Mouse (Mus musculus) cerebellum, adult 11-12 months (tissue): ENCODE results near the gene Polr3h.

ENCODE experiments used
- DNase-seq: peaks from one replicate; pipeline ENCODE4 v3.0.0; 2022

Polr3h gene

DNA sequence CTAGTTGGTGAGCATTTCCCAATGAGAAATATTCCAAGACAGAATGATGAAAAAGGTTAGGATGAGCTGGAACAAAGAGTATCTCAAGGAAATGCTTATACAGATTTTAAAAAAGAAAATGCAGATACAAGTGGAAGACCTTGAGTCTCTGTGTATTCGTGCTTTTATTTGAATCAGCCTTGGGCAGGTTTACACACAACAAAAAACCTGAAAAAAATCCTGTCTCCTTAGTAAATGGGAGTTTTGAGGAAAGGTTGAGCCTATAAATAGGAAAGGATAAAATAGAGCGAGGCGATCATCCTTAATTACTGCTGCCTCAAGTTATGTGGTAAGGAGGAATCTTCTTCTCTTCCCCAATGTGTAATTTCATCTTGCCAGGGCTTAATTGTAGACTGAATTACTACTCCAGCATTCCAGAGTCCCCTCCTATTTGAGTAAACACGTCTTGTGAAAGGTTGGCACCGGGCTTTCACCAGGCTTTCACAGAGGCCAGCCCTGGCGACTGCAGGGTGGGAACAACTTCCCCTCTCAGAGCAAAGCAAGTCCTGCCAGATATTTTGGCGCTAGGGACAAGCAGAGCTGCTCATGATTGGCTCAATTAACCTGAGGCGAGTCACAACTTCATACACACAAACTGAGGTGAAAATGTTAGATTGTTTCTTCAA is 65.4 kb downstream of the Polr3h start:
- peak; percentile 65 for DNase-seq

DNA sequence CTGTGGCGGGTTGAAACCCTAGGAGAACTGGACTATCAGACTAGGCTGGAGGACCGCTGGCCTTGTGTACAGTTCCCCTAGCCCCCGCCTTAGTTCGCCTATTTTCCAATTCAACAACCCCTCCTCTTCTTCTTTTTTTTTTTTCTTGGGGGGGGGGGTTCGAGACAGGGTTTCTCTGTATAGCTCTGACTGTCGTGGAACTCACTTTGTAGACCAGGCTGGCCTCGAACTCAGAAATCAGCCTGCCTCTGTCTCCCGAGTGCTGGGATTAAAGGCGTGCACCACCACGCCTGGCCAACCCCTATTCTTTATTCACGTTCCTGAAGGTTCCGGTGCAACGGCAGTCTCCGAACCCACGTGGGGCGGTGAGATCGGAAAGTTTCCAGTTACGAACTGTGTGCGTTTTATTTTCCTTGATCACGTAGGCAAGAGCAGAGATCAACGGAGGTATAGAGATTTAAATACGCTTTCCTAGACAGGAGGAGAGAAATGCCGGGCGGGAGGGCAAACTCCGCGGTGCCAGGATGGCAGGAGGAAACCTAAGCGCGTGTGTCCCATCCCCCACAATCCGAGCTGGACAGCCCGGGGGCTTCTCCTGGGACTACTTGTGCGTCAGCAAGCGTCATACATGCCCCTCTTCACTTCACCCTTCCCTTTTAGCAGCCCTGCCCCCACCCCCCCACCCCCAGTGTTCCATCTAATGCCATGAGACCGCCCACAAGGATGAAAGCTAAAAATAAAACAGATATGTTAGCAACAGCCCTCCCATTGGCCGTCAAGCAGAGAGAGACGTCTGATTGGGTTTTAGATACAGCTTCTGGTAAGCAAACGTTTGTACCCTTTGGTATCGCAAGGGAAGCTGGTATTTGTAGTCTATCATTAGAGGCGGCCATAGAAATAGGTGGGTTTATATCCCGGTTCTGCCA is 66.4 kb downstream of the Polr3h start:
- DNase-seq, result peak; percentile 93

DNA sequence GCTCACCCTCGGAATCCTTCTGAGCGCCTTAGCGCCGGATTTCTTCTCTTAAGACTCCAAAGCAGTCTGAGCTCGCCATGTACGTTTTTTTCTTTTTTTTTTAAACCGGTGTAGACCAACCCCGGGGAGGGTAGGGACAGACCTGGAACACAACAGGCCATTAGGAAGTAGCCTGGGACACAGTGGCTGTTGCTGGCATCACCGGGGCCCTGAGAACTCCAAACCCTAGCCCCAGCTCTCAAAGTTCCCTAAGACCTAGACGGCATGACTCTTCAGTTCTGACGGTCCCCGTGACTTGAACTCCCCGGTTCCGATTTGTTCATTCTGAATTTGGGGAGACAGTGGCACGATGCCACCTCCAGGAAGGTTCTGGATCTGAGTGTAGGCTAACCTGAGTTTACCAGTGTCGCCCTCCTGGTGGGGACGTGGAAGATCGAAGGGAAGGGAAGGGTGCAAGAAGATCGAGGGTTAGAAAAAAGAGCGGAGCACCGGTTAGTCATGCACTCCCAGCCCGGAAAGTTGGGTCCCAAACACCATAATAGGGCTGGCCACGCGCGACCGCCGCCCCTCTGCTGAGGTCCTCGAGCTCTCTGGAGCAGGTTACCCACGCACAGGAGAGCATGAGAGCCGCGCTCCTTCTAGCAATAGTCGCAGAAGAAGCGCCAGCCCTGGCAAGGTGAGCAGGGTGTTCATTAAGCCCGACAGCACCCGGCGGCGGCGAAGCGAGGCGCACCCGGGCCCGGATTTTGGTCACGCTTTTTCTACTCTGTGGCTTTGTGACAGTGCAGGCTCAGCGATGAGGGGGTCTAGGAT is 67.3 kb downstream of the Polr3h start, which contains the start of gene Tob2:
Gene Tob2 (minus strand): TSS at position 280 of the 813 bp plus-strand sequence.
- DNase-seq, result peak; percentile 87

DNA sequence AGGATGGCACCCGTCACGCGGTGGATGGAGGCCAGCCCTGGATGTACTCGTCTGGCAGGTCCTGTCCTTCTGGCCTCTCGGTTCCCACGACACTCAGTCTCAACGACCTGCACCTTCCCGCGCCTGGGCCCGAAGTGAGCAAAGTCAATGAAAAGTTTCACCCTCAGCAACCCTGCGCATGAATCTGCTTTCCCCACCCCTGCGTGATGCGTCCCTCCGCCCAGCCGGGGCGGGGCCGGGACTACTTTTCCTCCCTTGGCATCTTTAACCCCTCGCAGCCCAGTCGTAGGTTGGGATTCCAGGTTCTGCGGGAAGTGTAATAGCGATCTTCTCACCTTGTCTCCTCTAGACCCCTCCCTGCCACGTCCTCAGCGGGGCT is 67.9 kb downstream of the Polr3h start:
- DNase-seq, result peak; percentile 93

DNA sequence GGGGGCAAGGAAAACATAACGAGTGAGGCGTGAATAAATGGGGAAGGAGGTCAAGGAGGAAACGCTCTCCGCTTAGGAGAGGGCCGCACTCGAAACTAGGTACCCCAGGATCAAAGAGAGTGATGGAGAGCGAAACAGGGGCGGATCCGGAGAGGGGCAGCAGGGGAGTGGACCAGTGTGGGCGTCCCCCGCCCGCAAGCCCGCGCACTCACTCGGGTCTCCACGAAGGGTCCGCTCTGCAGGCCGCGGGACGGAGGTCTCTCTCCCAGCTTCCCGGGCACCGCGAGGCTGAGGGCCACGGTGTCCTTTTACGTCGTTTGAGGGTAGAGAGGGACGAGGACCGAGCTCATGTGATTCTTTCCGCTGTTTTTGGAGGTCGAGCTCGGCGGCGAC is 68.3 kb downstream of the Polr3h start:
- DNase-seq, result no peak

DNA sequence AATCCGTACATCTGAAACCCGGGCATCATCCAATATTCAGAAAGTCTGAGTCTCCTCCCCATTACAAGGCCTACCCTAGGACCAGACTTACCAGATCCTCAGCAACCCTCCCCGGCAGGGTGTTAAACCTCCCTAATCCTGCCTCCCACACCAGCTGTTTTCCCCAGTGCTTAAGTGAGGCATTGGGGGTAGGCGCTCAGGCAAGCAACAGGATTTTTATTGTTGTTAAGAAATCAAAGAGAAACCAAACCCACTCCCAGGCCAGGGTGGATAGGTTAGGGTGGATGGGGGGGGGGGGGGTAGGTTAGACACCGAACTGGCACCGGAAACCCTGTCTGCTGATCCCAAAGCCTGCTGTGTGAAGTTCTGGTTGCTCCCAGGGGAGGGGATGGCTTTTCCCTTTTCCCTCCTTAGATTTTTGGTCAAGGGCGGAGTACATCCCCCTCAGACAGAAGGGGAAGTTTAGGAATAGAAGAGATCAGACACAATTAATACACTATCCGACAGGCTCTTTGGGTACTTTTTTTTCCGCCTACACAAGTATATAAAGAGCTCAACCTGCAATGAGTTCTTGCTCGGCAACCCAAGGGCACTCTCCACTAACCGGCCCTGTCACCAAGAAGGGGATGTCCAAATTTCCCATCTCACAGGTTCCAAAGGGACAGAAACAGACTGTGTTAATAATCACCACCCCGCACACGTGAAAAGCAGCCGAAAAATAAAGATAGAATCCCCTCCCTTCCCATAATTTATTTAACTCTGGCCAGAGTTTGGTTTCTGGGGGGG is 68.9 kb downstream of the Polr3h start:
- DNase-seq, result peak; percentile 66

DNA sequence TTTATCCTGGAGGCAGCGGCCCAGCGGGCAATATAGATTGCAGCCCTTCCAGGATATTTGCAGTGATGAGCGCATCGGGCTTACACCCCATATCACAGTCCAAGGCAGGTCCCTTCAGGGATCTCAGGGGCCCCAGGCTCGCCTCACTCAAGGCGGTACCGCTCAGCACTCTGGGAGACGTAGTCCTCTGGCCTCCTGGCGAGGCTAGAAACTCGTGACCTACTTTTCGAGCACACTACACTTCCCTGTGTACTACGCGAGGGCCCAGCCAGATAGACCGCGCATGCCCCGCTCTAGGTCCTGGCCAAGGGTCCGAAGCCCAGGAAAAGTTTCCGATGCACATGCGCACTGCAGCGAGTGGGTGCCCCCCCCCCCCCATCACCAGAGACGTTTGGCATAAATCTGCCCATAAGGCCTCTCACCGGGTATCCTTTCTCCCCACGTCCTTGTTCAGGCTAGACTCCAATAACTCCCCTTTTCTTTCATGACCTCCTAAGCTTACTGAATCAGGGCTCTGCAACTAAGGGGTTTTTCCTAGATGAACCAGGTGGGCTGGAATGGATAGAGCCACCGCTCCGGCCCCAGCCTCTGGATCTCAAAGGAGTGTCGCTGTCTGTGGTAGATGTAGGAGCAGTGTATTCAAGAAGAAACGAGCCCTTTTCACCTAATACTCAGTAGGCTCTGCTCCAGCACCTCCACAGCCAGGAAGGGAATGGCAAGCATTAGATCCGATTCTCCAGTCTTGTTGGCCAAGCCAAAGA is 69.8 kb downstream of the Polr3h start:
- DNase-seq, result peak; percentile 95

DNA sequence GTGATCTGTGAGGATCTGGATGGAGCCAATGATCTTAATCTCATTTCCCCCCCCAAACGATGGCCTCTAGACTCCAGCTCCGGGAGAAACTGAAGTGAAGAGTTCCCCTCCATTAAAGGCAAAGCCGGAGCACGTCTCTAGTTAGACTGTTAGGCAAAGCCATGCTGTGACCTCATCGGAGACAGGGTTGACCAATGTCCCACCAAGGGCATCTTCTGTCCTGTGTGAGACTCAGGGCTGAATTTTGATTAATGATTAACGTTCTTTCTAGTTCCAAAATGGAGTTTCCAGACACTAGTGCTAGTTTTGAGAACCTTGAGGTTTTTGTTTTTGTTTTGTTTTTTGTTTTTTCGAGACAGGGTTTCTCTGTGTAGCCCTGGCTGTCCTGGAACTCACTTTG is 73.0 kb downstream of the Polr3h start:
- peak; percentile 28 for DNase-seq

DNA sequence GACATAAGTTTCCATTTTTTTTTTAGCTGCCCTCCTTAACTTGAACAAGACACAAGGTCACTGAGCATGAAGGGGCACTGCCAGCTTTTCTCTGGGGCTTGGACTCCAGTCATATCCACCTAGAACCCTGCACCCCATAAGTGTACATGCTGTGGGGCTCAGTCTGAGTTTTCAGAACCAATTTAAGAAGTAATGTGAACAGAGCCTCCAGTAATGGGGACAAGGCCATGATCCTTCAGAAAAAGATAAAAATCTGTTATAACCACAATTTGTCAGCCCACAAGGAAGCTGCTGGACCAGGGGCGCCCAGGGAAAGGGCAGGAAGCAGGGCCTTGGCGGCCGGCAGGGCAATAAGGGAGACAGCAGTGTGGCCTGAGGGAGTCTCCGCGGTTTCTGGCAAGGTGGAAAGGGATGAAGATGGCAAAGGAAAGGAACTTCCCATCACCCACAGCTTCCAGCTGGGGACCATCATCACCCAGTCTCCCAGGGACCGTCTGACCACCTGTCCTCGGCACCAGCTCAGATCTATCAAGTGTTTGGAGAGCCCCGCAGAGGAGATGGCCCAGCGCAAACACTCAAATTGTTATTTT is 73.5 kb downstream of the Polr3h start:
- DNase-seq, result peak; percentile 75

DNA sequence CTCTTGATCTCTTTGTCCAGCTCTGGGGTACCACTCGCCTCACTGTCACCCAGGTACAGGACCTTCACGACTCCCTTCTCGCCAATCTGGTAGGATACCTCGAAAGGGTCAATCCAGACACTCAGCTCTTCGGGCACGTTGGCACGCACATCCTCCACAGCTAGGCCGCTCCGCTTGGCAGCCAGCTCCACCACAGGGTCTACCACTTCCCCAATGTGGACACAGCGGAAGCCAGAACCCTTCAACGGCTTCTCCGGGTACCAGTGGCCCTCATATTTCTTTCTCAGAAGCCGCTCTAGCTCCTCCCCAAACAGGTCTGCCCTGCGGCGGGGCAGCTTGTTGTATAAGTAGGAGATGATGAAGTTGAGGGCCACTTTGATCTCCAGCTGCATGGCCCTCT is 74.7 kb downstream of the Polr3h start:
- DNase-seq, result peak; percentile 47

DNA sequence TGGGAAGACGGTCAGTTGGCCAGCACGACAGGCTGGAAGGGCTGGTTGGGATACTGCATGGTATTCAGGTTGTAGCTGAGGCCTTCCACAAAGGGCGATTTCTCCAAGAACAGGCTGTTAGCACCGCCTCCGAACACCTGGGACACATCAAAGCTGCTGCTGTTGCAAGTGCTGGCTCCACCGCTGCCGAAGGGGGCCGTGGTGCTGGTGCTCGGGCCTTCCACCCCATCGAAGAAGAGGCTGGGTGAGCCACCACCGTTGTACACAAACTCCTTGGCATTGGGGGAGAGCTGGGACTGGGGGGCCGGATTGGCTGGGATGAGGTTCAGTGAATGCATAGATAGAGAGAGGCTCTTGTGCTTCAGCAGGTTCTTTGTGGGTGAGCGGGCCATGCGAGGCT is 75.3 kb downstream of the Polr3h start:
- DNase-seq, result peak; percentile 43

DNA sequence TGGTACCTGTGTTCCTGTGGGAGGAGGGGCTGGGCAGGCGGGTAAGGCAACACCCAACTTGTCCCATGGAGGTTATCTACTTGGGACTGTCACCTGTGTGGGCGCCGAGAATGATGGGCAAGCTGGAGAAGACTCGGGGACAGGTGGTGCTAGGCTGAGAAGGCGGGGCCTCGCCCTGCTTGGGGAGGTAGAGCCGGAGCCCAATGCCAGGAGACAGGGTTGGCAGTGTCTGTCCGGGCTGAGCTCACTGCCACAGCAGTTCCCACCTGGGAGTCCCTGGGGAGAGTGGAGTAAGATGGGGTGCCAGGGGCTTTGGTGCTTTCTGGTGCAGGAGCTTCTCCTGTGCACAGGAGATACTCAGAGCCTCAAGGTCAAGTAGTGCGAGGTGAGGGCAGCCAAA is 76.9 kb downstream of the Polr3h start:
- peak; percentile 88 for DNase-seq

DNA sequence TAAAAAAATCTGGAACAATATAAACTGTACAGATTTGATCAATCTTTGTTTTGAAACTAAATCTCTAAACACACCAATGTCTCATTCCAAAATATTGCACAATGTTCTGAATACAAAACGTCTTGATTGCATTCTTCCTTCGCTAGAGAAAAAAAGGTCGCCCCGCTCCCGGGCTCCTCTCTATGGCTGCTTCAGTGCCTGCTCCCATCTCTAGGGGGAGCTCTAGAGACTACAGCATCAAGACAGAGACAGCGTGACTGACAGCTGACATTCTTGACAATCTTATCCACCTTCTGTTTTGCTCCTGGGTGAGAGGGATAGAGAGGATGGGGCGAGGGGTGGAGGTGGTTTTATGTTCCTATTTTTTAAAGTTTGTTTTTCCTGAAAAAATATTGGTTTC is 77.7 kb downstream of the Polr3h start:
- DNase-seq, result peak; percentile 59

DNA sequence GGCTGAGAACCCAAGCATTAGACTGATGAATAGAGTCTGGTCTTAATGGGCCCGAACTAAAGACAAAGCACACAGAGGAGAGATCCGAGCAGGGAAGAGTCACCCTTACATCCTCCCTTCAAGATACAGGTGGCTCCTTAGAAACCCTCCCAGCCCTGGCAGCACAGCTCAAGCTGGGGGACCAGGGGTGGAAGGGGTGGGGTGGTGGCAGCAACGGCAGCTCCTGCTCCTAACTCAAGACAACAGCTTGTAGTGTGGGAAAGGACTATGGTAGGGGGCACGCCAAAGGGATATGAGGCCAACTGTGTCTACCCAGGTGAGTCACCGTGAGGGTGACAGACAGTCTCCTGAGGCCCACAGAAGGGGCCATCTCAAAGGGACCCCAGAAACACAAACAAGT is 78.2 kb downstream of the Polr3h start:
- peak; percentile 47 for DNase-seq

DNA sequence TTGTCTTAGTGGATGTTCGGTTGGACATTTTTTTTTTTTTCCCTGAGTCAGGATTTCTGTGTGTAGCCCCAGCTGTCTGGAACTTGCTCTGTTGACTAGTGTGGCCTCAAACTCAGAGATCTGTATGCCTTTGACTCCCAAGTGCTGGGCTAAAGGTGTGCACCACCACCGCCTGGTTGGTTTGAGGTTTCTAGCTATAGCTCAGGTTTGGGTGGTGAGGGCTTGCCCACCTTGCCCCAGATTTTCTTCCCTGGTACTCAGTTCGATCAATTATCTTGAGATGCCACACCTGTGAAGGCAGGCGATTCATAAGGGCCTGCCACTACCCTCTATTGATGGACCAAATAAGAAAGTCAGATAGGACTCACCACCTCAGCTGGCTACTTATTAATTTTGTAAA is 78.9 kb downstream of the Polr3h start:
- peak; percentile 23 for DNase-seq

DNA sequence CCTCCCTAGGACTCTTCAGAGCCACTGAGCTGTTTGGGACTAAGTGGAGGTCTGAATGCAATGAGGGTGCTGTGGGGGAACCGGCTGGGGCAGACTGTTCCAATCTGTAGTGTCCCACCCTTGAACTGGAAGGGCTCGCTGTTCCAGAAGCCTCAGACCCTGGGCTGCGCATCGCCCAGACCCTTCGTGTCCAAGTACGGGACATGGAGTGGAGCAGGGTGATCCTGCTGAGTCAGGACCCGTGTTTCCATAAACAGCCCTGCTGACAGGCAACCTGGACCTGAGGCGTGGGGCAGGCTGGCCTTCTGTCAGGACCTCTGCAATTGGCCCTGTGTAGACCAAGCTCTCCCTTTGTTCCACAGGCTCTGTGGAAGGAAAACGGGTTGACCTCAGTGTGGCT is 79.3 kb downstream of the Polr3h start:
- peak; percentile 42 for DNase-seq

DNA sequence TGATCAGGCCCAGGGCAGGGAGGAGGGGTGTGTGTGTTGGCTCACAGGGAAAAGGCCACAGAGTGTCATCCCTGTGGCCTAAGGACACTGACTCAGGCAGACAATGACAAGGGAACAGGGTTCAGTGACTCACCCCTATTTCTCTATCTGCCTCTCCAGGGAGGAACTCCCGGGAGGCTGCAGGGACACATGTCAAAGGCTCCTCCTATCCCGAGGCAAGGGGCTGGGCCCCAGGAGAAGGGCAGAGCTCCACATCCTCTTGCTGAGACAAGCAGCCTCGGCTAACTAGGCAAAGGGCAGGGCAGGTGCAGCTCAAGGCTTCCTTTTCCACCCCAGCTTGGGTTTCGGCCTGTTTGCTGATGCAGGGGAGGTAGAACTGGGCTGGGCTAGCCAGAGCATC is 80.3 kb downstream of the Polr3h start:
- DNase-seq, result peak; percentile 42

DNA sequence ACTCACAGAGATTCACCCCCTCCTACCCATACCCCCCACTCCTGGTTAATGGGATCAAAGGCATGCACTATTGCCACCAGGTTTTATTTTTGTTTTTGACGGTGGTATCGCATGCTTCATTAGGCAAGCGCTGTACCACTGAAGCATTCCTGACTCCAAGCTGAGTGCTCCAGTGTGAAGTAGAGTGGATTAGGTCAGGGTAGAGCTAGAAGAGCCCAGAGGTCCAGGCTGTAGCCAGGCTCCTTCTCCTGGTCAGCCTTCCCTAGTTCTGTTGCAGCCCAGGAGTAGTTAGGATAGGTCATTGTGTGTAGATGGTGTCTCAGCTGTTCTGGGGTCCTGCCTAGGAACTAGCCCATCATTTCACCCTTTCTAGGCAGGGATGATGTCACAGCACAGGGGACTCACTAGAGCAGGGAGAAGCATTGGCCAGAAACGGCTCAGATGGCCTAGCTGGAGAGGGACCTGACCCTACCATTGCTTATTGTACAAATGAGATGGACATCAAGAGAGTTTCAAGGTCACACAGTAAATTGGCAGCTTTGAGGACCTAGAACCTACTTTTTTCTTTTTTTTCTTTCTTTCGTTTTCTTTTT is 80.9 kb downstream of the Polr3h start:
- peak; percentile 23 for DNase-seq

DNA sequence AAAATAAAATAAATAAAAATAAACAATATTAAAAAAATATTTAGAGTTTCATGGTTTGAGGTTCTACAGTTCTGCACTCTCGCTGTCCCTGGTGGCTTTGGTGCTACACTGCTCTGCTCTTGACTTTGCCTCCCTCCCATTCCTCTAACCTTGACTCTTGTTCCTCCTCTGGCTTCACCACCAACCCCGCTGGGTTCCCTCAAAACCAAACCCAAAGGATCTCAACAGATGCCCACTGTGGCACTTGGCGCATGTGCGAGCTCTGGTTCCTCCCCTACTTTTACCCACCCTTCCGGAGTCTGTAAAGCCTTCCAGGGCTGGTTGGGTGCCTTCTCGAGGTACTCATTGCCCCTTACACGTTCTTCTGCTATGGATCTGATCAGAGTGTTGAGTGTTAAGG is 83.8 kb downstream of the Polr3h start:
- DNase-seq, result peak; percentile 51

DNA sequence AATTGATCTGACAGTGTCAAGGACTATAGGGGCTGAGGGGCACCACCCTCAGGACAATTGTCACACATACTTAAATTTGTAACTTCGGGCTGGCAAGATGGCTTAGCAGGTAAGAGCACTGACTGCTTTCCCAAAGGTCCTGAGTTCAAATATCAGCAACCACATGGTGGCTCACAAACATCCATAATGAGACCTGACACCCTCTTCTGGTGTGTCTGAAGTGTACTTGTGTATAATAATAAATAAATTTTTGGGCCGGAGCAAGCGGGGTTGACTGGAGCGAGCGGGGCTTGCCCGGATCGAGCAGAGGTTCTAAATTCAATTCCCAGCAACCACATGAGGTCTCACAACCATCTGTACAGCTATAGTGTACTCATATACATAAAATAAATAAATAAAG is 85.7 kb downstream of the Polr3h start:
- peak; percentile 56 for DNase-seq

DNA sequence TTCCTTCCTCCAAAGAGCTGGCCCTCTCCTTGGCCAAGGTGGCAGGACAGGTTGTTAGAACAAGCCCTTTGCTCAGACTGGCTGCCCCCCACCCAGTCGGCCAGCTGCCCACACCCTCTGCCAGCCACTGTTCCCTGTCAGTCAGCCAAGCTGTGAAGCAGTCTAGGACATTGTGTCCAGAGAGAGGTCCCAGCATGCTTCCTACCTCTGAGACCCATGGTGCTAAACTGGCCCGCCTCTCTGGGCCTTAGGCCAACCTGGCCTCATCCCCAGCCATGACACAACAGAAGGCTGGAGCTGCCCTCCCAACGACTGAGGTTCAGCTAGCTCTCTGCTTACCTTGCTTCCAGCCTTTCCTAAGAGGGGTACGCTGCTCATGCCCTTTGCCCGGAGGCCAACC is 86.4 kb downstream of the Polr3h start:
- peak; percentile 99 for DNase-seq
